Mouse (Mus musculus) liver, adult 2 months (tissue): ENCODE measurements around the gene Cntfr.
A peak's percentile ranks its signal among the peaks of the same experiment; 100 is the strongest.

Source experiments
- CTCF ChIP-seq: fragments of 200-500 bp; IDR thresholded peaks from 2 replicates; pipeline ENCODE4 v1.5.1; 2011; ENCODE audit warnings: low read depth, low read length, control low read depth
- POLR2A ChIP-seq: fragments of 200-500 bp; IDR thresholded peaks from 2 replicates; pipeline ENCODE4 v1.6.1; 2011; ENCODE audit warnings: low read length, control low read depth; ENCODE audit not compliant: insufficient read depth; ENCODE audit errors: extremely low read depth

GRCm38 (mm10) chr4:41713197-41714067 lies 16.5 kb upstream of the Cntfr start, which contains the start of gene Rpp25l:
- peak; percentile 39 for TF ChIP-seq CTCF
- peak; percentile 60; the same call in 1 of the 2 replicates for TF ChIP-seq POLR2A
